Mouse (Mus musculus): ENCODE measurements at regions not wholly inside any gene's neighbourhood (a gene's known extent, or its start where the extent isn't known, plus 50 kb on each side); places are given as distances from the start of the nearest gene placed in this dataset.
A peak's percentile ranks its signal among the peaks of the same experiment; 100 is the strongest.

- no peak for DNase-seq (ENCODE audit: low spot score)
- Histone ChIP-seq H3K4me2 (ENCODE audit: low read depth, low read length) (no peak overlapping the region), H3K9me3 (replicated peaks; ENCODE audit: control insufficient read depth, low read length) (no peaks in the 10 kb centered on the region), H3K4me3 (ENCODE audit: low read depth, low read length) (no peak overlapping the region), H3K36me3 (replicated peaks; ENCODE audit: control insufficient read depth, insufficient read depth, low read depth, low read length) (no peaks in the 10 kb centered on the region), H3K4me1 (ENCODE audit: control insufficient read depth, insufficient read depth, low read length) (peaks cover 7% of the 10 kb centered on the region), H3K9ac (replicated peaks; ENCODE audit: low read length) (no peak overlapping the region), H3K27me3 (ENCODE audit: control insufficient read depth, insufficient read depth, low read length) (no peaks in the 10 kb centered on the region), H3K27ac (replicated peaks; ENCODE audit: low read depth, low read length) (no peak overlapping the region)
- no peak for ATAC-seq (replicated peaks; ENCODE audit: insufficient number of reproducible peaks, low FRiP score, low TSS enrichment, low read depth)
- WGBS = 54% methylated on average over 1 of the region's 1 CpGs
Measured at GRCm38 (mm10) chr11:18753246-18753645, 265.5 kb downstream of the Meis1 start.

- Histone ChIP-seq H3K27me3 (ENCODE audit: control insufficient read depth, insufficient read depth, low read length) (no peaks in the 10 kb centered on the region), H3K4me1 (ENCODE audit: control insufficient read depth, insufficient read depth, low read length) (peaks cover 7% of the 10 kb centered on the region), H3K4me2 (ENCODE audit: low read depth, low read length) (no peak overlapping the region), H3K9me3 (replicated peaks; ENCODE audit: control insufficient read depth, low read length) (no peaks in the 10 kb centered on the region), H3K9ac (replicated peaks; ENCODE audit: low read length) (no peak overlapping the region), H3K27ac (replicated peaks; ENCODE audit: low read depth, low read length) (no peak overlapping the region), H3K36me3 (replicated peaks; ENCODE audit: control insufficient read depth, insufficient read depth, low read depth, low read length) (no peaks in the 10 kb centered on the region), H3K4me3 (ENCODE audit: low read depth, low read length) (no peak overlapping the region)
- ATAC-seq (replicated peaks; ENCODE audit: insufficient number of reproducible peaks, low FRiP score, low TSS enrichment, low read depth) = no peak
- no peak for DNase-seq (ENCODE audit: low spot score)
- 42% methylated on average over 2 of the region's 2 CpGs for WGBS
Measured at GRCm38 (mm10) chr11:18752512-18752911, 266.3 kb downstream of the Meis1 start.

GRCm38 (mm10) chr11:18750911-18751841 is 267.6 kb downstream of the Meis1 start:
- no peak overlapping the region for H3K4me3 ChIP-seq (ENCODE audit: low read depth, low read length)
- DNase-seq (ENCODE audit: low spot score) (peak; percentile 16), ATAC-seq (replicated peaks; ENCODE audit: insufficient number of reproducible peaks, low FRiP score, low TSS enrichment, low read depth) (no peak)
- no peaks in the 10 kb centered on the region for H3K9me3 ChIP-seq (replicated peaks; ENCODE audit: control insufficient read depth, low read length)
- H3K4me2 ChIP-seq (ENCODE audit: low read depth, low read length) = peak overlapping the region; percentile 26
- no peaks in the 10 kb centered on the region for H3K27me3 ChIP-seq (ENCODE audit: control insufficient read depth, insufficient read depth, low read length)
- H3K27ac ChIP-seq (replicated peaks; ENCODE audit: low read depth, low read length) = no peak overlapping the region
- 20% methylated on average over 20 of the region's 20 CpGs for WGBS
- no peaks in the 10 kb centered on the region for H3K36me3 ChIP-seq (replicated peaks; ENCODE audit: control insufficient read depth, insufficient read depth, low read depth, low read length)
- H3K4me1 ChIP-seq (ENCODE audit: control insufficient read depth, insufficient read depth, low read length) = peaks cover 7% of the 10 kb centered on the region
- H3K9ac ChIP-seq (replicated peaks; ENCODE audit: low read length) = no peak overlapping the region

GRCm38 (mm10) chr11:18750080-18750375 is 268.8 kb downstream of the Meis1 start:
- Histone ChIP-seq H3K9me3 (replicated peaks; ENCODE audit: control insufficient read depth, low read length) (no peaks in the 10 kb centered on the region), H3K27ac (replicated peaks; ENCODE audit: low read depth, low read length) (no peak overlapping the region), H3K36me3 (replicated peaks; ENCODE audit: control insufficient read depth, insufficient read depth, low read depth, low read length) (no peaks in the 10 kb centered on the region), H3K4me3 (ENCODE audit: low read depth, low read length) (no peak overlapping the region), H3K27me3 (ENCODE audit: control insufficient read depth, insufficient read depth, low read length) (no peaks in the 10 kb centered on the region), H3K4me2 (ENCODE audit: low read depth, low read length) (no peak overlapping the region), H3K9ac (replicated peaks; ENCODE audit: low read length) (no peak overlapping the region), H3K4me1 (ENCODE audit: control insufficient read depth, insufficient read depth, low read length) (peaks cover 7% of the 10 kb centered on the region)
- DNase-seq (ENCODE audit: low spot score) (no peak), ATAC-seq (replicated peaks; ENCODE audit: insufficient number of reproducible peaks, low FRiP score, low TSS enrichment, low read depth) (no peak)
- 41% methylated on average over 2 of the region's 2 CpGs for WGBS

GRCm38 (mm10) chr11:18749265-18750079 is 269.3 kb downstream of the Meis1 start:
- H3K4me3 ChIP-seq (ENCODE audit: low read depth, low read length) = no peak overlapping the region
- no peak overlapping the region for H3K9ac ChIP-seq (replicated peaks; ENCODE audit: low read length)
- H3K27me3 ChIP-seq (ENCODE audit: control insufficient read depth, insufficient read depth, low read length) = no peaks in the 10 kb centered on the region
- WGBS = 27% methylated on average over 9 of the region's 9 CpGs
- H3K4me2 ChIP-seq (ENCODE audit: low read depth, low read length) = no peak overlapping the region
- H3K9me3 ChIP-seq (replicated peaks; ENCODE audit: control insufficient read depth, low read length) = no peaks in the 10 kb centered on the region
- H3K4me1 ChIP-seq (ENCODE audit: control insufficient read depth, insufficient read depth, low read length) = peaks cover 7% of the 10 kb centered on the region
- no peaks in the 10 kb centered on the region for H3K36me3 ChIP-seq (replicated peaks; ENCODE audit: control insufficient read depth, insufficient read depth, low read depth, low read length)
- DNase-seq (ENCODE audit: low spot score) = peak; percentile 14
- H3K27ac ChIP-seq (replicated peaks; ENCODE audit: low read depth, low read length) = no peak overlapping the region
- ATAC-seq (replicated peaks; ENCODE audit: insufficient number of reproducible peaks, low FRiP score, low TSS enrichment, low read depth) = 0 out of 2 replicates have a peak, but pooled peaks have one; percentile 27

GRCm38 (mm10) chr11:18747871-18748461 is 270.8 kb downstream of the Meis1 start:
- no peak for ATAC-seq (replicated peaks; ENCODE audit: insufficient number of reproducible peaks, low FRiP score, low TSS enrichment, low read depth)
- H3K4me2 ChIP-seq (ENCODE audit: low read depth, low read length) = no peak overlapping the region
- peak; percentile 52 for DNase-seq (ENCODE audit: low spot score)
- no peaks in the 10 kb centered on the region for H3K9me3 ChIP-seq (replicated peaks; ENCODE audit: control insufficient read depth, low read length)
- H3K27me3 ChIP-seq (ENCODE audit: control insufficient read depth, insufficient read depth, low read length) = no peaks in the 10 kb centered on the region
- H3K36me3 ChIP-seq (replicated peaks; ENCODE audit: control insufficient read depth, insufficient read depth, low read depth, low read length) = no peaks in the 10 kb centered on the region
- H3K9ac ChIP-seq (replicated peaks; ENCODE audit: low read length) = no peak overlapping the region
- peaks cover 3% of the 10 kb centered on the region for H3K4me1 ChIP-seq (ENCODE audit: control insufficient read depth, insufficient read depth, low read length)
- no peak overlapping the region; the same call in 1 of the 2 replicates for H3K27ac ChIP-seq (replicated peaks; ENCODE audit: low read depth, low read length)
- WGBS = 12% methylated on average over 7 of the region's 7 CpGs
- H3K4me3 ChIP-seq (ENCODE audit: low read depth, low read length) = no peak overlapping the region

GRCm38 (mm10) chr11:18747361-18747760 is 271.4 kb downstream of the Meis1 start:
- Histone ChIP-seq H3K4me1 (ENCODE audit: control insufficient read depth, insufficient read depth, low read length) (peaks cover 3% of the 10 kb centered on the region), H3K27ac (replicated peaks; ENCODE audit: low read depth, low read length) (no peak overlapping the region), H3K27me3 (ENCODE audit: control insufficient read depth, insufficient read depth, low read length) (no peaks in the 10 kb centered on the region), H3K9me3 (replicated peaks; ENCODE audit: control insufficient read depth, low read length) (no peaks in the 10 kb centered on the region), H3K4me3 (ENCODE audit: low read depth, low read length) (no peak overlapping the region), H3K9ac (replicated peaks; ENCODE audit: low read length) (no peak overlapping the region), H3K4me2 (ENCODE audit: low read depth, low read length) (no peak overlapping the region), H3K36me3 (replicated peaks; ENCODE audit: control insufficient read depth, insufficient read depth, low read depth, low read length) (no peaks in the 10 kb centered on the region)
- DNase-seq (ENCODE audit: low spot score) (no peak), ATAC-seq (replicated peaks; ENCODE audit: insufficient number of reproducible peaks, low FRiP score, low TSS enrichment, low read depth) (no peak)
- 63% methylated on average over 9 of the region's 9 CpGs for WGBS

All from embryonic facial prominence, embryonic 11.5 days (tissue).